Comparison of ENCODE assay signal across 13 mouse cellular contexts in genomic region chr1:87217938-87218337, GRCm38 (mm10). TPM values are rescaled to one million over a fixed set of nuclear protein-coding genes. Genes with fewer than 3 reads are reported as not detected.
A peak's percentile ranks its signal among the peaks of the same experiment; 100 is the strongest.
DNase-seq lines count a peak whose midpoint lies in the region; ATAC-seq and TF ChIP-seq lines count a peak whose summit lies in the region.
"Had no signal": no experiment of that assay in that cellular context is flagged by ENCODE, and none has a peak within 500 bp of the region (broad histone marks: within the 10 kb centered on the region; RNA-seq: fewer than 3 reads in every experiment).

No protein-coding gene starts in this region.

- H3K79me2 ChIP-seq in MEL (ENCODE audit: control insufficient read depth, insufficient read depth, low read length, poor library complexity) = peaks cover 51% of the 10 kb centered on the region

- no peak for TF ChIP-seq POLR2A in MEL (IDR thresholded peaks at IDR 0.05; ENCODE audit: control insufficient read depth in 1 of 2, insufficient read depth in 1 of 2, low read depth in 1 of 2, low read length in 2 of 2, poor library complexity in 1 of 2)

- no peak overlapping the region for H3K27ac ChIP-seq in MEL (ENCODE audit: control insufficient read depth, low read depth, low read length)
- 0 out of 2 replicates have a peak overlapping the region, but pooled peaks have one; percentile 19 for H3K27ac ChIP-seq in kidney, postnatal 0 days
- H3K27ac ChIP-seq: liver, embryonic 13.5 days; stomach, embryonic 15.5 days had no signal

- WGBS in kidney, postnatal 0 days = 54% methylated on average over 3 of the region's 3 CpGs

- no peaks in the 10 kb centered on the region for H3K27me3 ChIP-seq in MEL (ENCODE audit: control insufficient read depth in 1 of 2, insufficient read depth in 2 of 2, low read length in 2 of 2)
- H3K27me3 ChIP-seq in kidney, postnatal 0 days (ENCODE audit: insufficient read depth, low read length) = no peaks in the 10 kb centered on the region
- H3K27me3 ChIP-seq: liver, embryonic 13.5 days; stomach, embryonic 15.5 days had no signal

- peaks cover 6 to 23% of the 10 kb centered on the region in 2 experiments; a peak in 3 of 4 replicates for H3K4me1 ChIP-seq in MEL (ENCODE audit: control insufficient read depth in 1 of 2, insufficient read depth in 2 of 2, low read length in 2 of 2)
- peaks cover 6% of the 10 kb centered on the region; the same call in 1 of the 2 replicates for H3K4me1 ChIP-seq in kidney, postnatal 0 days (replicated peaks; ENCODE audit: insufficient read depth, low read length)

- no peak for TF ChIP-seq RAD21 in MEL (IDR thresholded peaks at IDR 0.05; ENCODE audit: low read depth, low read length)

- H3K9me3 ChIP-seq in MEL (replicated peaks; ENCODE audit: insufficient read depth, low read length) = no peaks in the 10 kb centered on the region
- no peaks in the 10 kb centered on the region for H3K9me3 ChIP-seq in kidney, postnatal 0 days (replicated peaks; ENCODE audit: low read length)
- H3K9me3 ChIP-seq: liver, embryonic 13.5 days; stomach, embryonic 15.5 days had no signal

- H3K4me3 ChIP-seq in MEL (ENCODE audit: control insufficient read depth in 1 of 2, insufficient read depth in 1 of 2, low read depth in 2 of 2, low read length in 2 of 2) = no peak overlapping the region
- H3K4me3 ChIP-seq in kidney, postnatal 0 days (replicated peaks; ENCODE audit: low read depth, low read length) = no peak overlapping the region
- H3K4me3 ChIP-seq: liver, embryonic 13.5 days; stomach, embryonic 15.5 days had no signal

- no peak overlapping the region for H3K4me2 ChIP-seq in kidney, postnatal 0 days (ENCODE audit: low read length)
- H3K4me2 ChIP-seq: liver, embryonic 13.5 days; stomach, embryonic 15.5 days had no signal

- TF ChIP-seq CTCF in MEL (IDR thresholded peaks at IDR 0.05 in 2 of 3, conservative IDR thresholded peaks at IDR 0.05 in 1 of 3; ENCODE audit: control insufficient read depth in 1 of 3, insufficient read depth in 1 of 3, low read depth in 2 of 3, low read length in 3 of 3, poor library complexity in 1 of 3, severe bottlenecking in 1 of 3) = peak; percentile 34 to 50 (median 34); a peak in 5 of 6 replicates
- TF ChIP-seq CTCF in kidney, postnatal 0 days (IDR thresholded peaks at IDR 0.05; ENCODE audit: low read depth) = peak; percentile 80

- ATAC-seq in kidney, postnatal 0 days (replicated peaks; ENCODE audit: low FRiP score, low read depth) = no peak

- peaks cover 22 to 27% of the 10 kb centered on the region in 2 experiments for H3K36me3 ChIP-seq in MEL (ENCODE audit: control insufficient read depth in 1 of 2, insufficient read depth in 2 of 2, low read length in 2 of 2)
- peaks cover 27% of the 10 kb centered on the region for H3K36me3 ChIP-seq in kidney, postnatal 0 days (ENCODE audit: insufficient read depth, low read length)

- peak; percentile 29 for DNase-seq in kidney, adult 18-20 months
- no peak for DNase-seq in kidney, postnatal 4 days
- DNase-seq in B cell, adult 2 months = peak; percentile 18 to 19
- DNase-seq in MEL (ENCODE audit: low read depth, low spot score) = peak; percentile 45
- peak; percentile 69 for DNase-seq in kidney, postnatal 0 days (ENCODE audit: low spot score)
- no peak for DNase-seq in layer of hippocampus, postnatal 36 days
- DNase-seq in gastrocnemius, postnatal 25 days = no peak
- DNase-seq in adrenal gland, adult 18-20 months (ENCODE audit: low spot score in 2 of 2) = no peak
- DNase-seq: adrenal gland, adult 2 months; liver, embryonic 13.5 days had no signal

- no peak for TF ChIP-seq EP300 in MEL (IDR thresholded peaks at IDR 0.05; ENCODE audit: low read depth in 1 of 2, low read length in 2 of 2)

- no peak overlapping the region for H3K9ac ChIP-seq in MEL (ENCODE audit: control insufficient read depth, low read depth, low read length, poor library complexity, severe bottlenecking)
- no peak overlapping the region for H3K9ac ChIP-seq in kidney, postnatal 0 days (ENCODE audit: low read depth, low read length)
- H3K9ac ChIP-seq: liver, embryonic 13.5 days; stomach, embryonic 15.5 days had no signal

TF ChIP-seq in MEL, 35 proteins besides CTCF, POLR2A, EP300 and RAD21:
- no peak for TF ChIP-seq CHD2 (IDR thresholded peaks at IDR 0.05; ENCODE audit: low read length)
- TF ChIP-seq GATA1 (IDR thresholded peaks at IDR 0.05; ENCODE audit: low read depth, low read length) = no peak
- TF ChIP-seq RCOR1 (IDR thresholded peaks at IDR 0.05; ENCODE audit: low read depth, low read length) = no peak
- no peak for TF ChIP-seq POLR2AphosphoS5 (IDR thresholded peaks at IDR 0.05; ENCODE audit: borderline replicate concordance, low read depth, low read length)

RNA-seq across cellular contexts. Expression of gene Eif4e2, which starts 4.2 kb away (rescaled TPM):
- total RNA-seq in MEL (2012; rRNA removed) = 165 and 171 TPM in 2 replicates
- 100 to 1,000 TPM; 132 to 220 TPM for polyA plus RNA-seq in MEL (2012; ENCODE audit: insufficient read depth in 1 of 2, insufficient read length in 2 of 2, low read depth in 1 of 2, low replicate concordance in 2 of 2, missing spikeins in 1 of 2)
- 165 and 178 TPM in 2 replicates for polyA plus RNA-seq in kidney, postnatal 0 days (2015; fragmentation: Nextera tagmentation; extraction: Ambion mirVana)
- total RNA-seq in layer of hippocampus, postnatal 36 days (2021) = 10 to 100 TPM; 58.2 to 60.3 TPM
- total RNA-seq in gastrocnemius, postnatal 25 days (2021) = 10 to 100 TPM; 49.6 to 51.7 TPM
- 10 to 100 TPM; 76.6 to 85.7 TPM for total RNA-seq in adrenal gland, adult 18-20 months (2021)

RNA-seq across cellular contexts. Expression of gene Chrng, which starts 13.5 kb away (rescaled TPM):
- total RNA-seq in MEL (2012; rRNA removed) = not detected in 2 replicates
- not detected for polyA plus RNA-seq in MEL (2012; ENCODE audit: insufficient read depth in 1 of 2, insufficient read length in 2 of 2, low read depth in 1 of 2, low replicate concordance in 2 of 2, missing spikeins in 1 of 2)
- polyA plus RNA-seq in kidney, postnatal 0 days (2015; fragmentation: Nextera tagmentation; extraction: Ambion mirVana) = not detected in 2 replicates
- not detected for total RNA-seq in layer of hippocampus, postnatal 36 days (2021)
- 1 to 10 TPM in 1 of 2 experiments, under 1 TPM in 1; 0.15 to 1.4 TPM for total RNA-seq in gastrocnemius, postnatal 25 days (2021)
- total RNA-seq in adrenal gland, adult 18-20 months (2021) = not detected
- total RNA-seq: adrenal gland, adult 2 months; common myeloid progenitor, adult 5-6 weeks; neutrophil, adult 5-6 weeks had no signal
- polyA plus RNA-seq: adrenal gland, adult 2 months had no signal

RNA-seq across cellular contexts. Expression of gene Chrnd, which starts 27.5 kb away (rescaled TPM):
- total RNA-seq in MEL (2012; rRNA removed) = not detected in 2 replicates
- not detected for polyA plus RNA-seq in MEL (2012; ENCODE audit: insufficient read depth in 1 of 2, insufficient read length in 2 of 2, low read depth in 1 of 2, low replicate concordance in 2 of 2, missing spikeins in 1 of 2)
- 0.17 and 0.20 TPM in 2 replicates for polyA plus RNA-seq in kidney, postnatal 0 days (2015; fragmentation: Nextera tagmentation; extraction: Ambion mirVana)
- not detected for total RNA-seq in layer of hippocampus, postnatal 36 days (2021)
- total RNA-seq in gastrocnemius, postnatal 25 days (2021) = 1 to 10 TPM; 2.1 to 3.5 TPM
- not detected for total RNA-seq in adrenal gland, adult 18-20 months (2021)
- total RNA-seq: adrenal gland, adult 2 months; common myeloid progenitor, adult 5-6 weeks; neutrophil, adult 5-6 weeks had no signal
- polyA plus RNA-seq: adrenal gland, adult 2 months had no signal

RNA-seq across cellular contexts. Expression of gene Prss56, which starts 34.8 kb away (rescaled TPM):
- total RNA-seq in MEL (2012; rRNA removed) = 0.08 TPM in 1 of 2 replicates, not detected in the other
- not detected for polyA plus RNA-seq in MEL (2012; ENCODE audit: insufficient read depth in 1 of 2, insufficient read length in 2 of 2, low read depth in 1 of 2, low replicate concordance in 2 of 2, missing spikeins in 1 of 2)
- polyA plus RNA-seq in kidney, postnatal 0 days (2015; fragmentation: Nextera tagmentation; extraction: Ambion mirVana) = 0.07 TPM in 1 of 2 replicates, not detected in the other
- total RNA-seq in layer of hippocampus, postnatal 36 days (2021) = under 1 TPM in 1 of 2 experiments, not detected in 1; 0.15 TPM
- not detected for total RNA-seq in gastrocnemius, postnatal 25 days (2021)
- total RNA-seq in adrenal gland, adult 18-20 months (2021) = not detected
- total RNA-seq: adrenal gland, adult 2 months; common myeloid progenitor, adult 5-6 weeks; neutrophil, adult 5-6 weeks had no signal
- polyA plus RNA-seq: liver, embryonic 13.5 days; stomach, embryonic 15.5 days had no signal

RNA-seq across cellular contexts. Expression of gene Efhd1, which starts 46.2 kb away (rescaled TPM):
- not detected in 2 replicates for total RNA-seq in MEL (2012; rRNA removed)
- polyA plus RNA-seq in MEL (2012; ENCODE audit: insufficient read depth in 1 of 2, insufficient read length in 2 of 2, low read depth in 1 of 2, low replicate concordance in 2 of 2, missing spikeins in 1 of 2) = under 1 TPM in 1 of 2 experiments, not detected in 1; 0.15 TPM
- polyA plus RNA-seq in kidney, postnatal 0 days (2015; fragmentation: Nextera tagmentation; extraction: Ambion mirVana) = 40.4 and 42.5 TPM in 2 replicates
- 10 to 100 TPM; 17.1 to 17.9 TPM for total RNA-seq in layer of hippocampus, postnatal 36 days (2021)
- 1 to 10 TPM; 6.4 to 8.5 TPM for total RNA-seq in gastrocnemius, postnatal 25 days (2021)
- 100 to 1,000 TPM; 329 to 423 TPM for total RNA-seq in adrenal gland, adult 18-20 months (2021)
- total RNA-seq: common myeloid progenitor, adult 5-6 weeks; neutrophil, adult 5-6 weeks had no signal

Comparison
In these comparisons a context has a peak if more than half of its experiments do, and no peak if none do; other contexts are left out.
1. DNase-seq: peak in kidney, adult 18-20 months (single experiment), B cell, adult 2 months (2 of 2), MEL (single experiment) and kidney, postnatal 0 days (single experiment); none in kidney, postnatal 4 days (0 of 2), layer of hippocampus, postnatal 36 days (0 of 2), gastrocnemius, postnatal 25 days (single experiment) and adrenal gland, adult 18-20 months (0 of 2).